Mouse (Mus musculus) MEL (cell line): ENCODE measurements at regions not wholly inside any gene's neighbourhood (a gene's known extent, or its start where the extent isn't known, plus 50 kb on each side); places are given as distances from the start of the nearest gene placed in this dataset.
A peak's percentile ranks its signal among the peaks of the same experiment; 100 is the strongest.

Experiments used
- CHD2 ChIP-seq: IDR thresholded peaks from 2 replicates; pipeline ENCODE4 v1.6.1; 2011; ENCODE audit warnings: low read length, improper control_type of control experiment
- CTCF ChIP-seq, 3 experiments: IDR thresholded peaks in 2 of 3; conservative IDR thresholded peaks in 1 of 3; 2 replicates each; pipeline ENCODE4 v1.5.1; 2011 to 2012; ENCODE audit warnings: low read length in 3 of 3, low read depth in 2 of 3, mild to moderate bottlenecking in 2 of 3, improper control_type of control experiment in 1 of 3, inconsistent platforms in 1 of 3, mixed read lengths in 1 of 3, moderate library complexity in 1 of 3; ENCODE audit not compliant: control insufficient read depth in 1 of 3, insufficient read depth in 1 of 3, poor library complexity in 1 of 3, severe bottlenecking in 1 of 3
- ELF1 ChIP-seq: IDR thresholded peaks from 2 replicates; pipeline ENCODE4 v1.6.1; 2014; ENCODE audit warnings: low read depth, mild to moderate bottlenecking, inconsistent platforms, low read length, improper control_type of control experiment, moderate library complexity
- ETS1 ChIP-seq: IDR thresholded peaks from 2 replicates; pipeline ENCODE4 v1.6.1; 2012; ENCODE audit warnings: low read depth, mild to moderate bottlenecking, inconsistent platforms, low read length, improper control_type of control experiment, moderate library complexity
- POLR2A ChIP-seq, 2 experiments: IDR thresholded peaks; 2 replicates each; pipeline ENCODE4 v1.6.1; 2011 to 2012; ENCODE audit warnings: low read length in 2 of 2, mild to moderate bottlenecking in 2 of 2, control low read depth in 1 of 2, improper control_type of control experiment in 1 of 2, low read depth in 1 of 2, moderate library complexity in 1 of 2; ENCODE audit not compliant: control insufficient read depth in 1 of 2, insufficient read depth in 1 of 2, poor library complexity in 1 of 2
- POLR2AphosphoS2 ChIP-seq: IDR thresholded peaks from 2 replicates; pipeline ENCODE4 v1.6.1; 2011; ENCODE audit warnings: low read length, improper control_type of control experiment
- RAD21 ChIP-seq: IDR thresholded peaks from 2 replicates; pipeline ENCODE4 v1.6.1; 2011; ENCODE audit warnings: mild to moderate bottlenecking, low read depth, low read length, improper control_type of control experiment
- TBP ChIP-seq: IDR thresholded peaks from 2 replicates; pipeline ENCODE4 v1.8.0; 2011; ENCODE audit warnings: low read depth, low read length, improper control_type of control experiment
- UBTF ChIP-seq: IDR thresholded peaks from 2 replicates; pipeline ENCODE4 v1.6.1; 2012; ENCODE audit warnings: low read depth, mild to moderate bottlenecking, inconsistent platforms, low read length, improper control_type of control experiment, moderate library complexity, borderline replicate concordance; ENCODE audit not compliant: insufficient read depth
- USF1 ChIP-seq: IDR thresholded peaks from 2 replicates; pipeline ENCODE4 v1.6.1; 2014; ENCODE audit warnings: low read depth, mild to moderate bottlenecking, inconsistent platforms, low read length, improper control_type of control experiment, moderate library complexity
- ZNF384 ChIP-seq: IDR thresholded peaks from 2 replicates; pipeline ENCODE4 v1.6.1; 2012; ENCODE audit warnings: low read depth, mild to moderate bottlenecking, inconsistent platforms, low read length, improper control_type of control experiment

DNA sequence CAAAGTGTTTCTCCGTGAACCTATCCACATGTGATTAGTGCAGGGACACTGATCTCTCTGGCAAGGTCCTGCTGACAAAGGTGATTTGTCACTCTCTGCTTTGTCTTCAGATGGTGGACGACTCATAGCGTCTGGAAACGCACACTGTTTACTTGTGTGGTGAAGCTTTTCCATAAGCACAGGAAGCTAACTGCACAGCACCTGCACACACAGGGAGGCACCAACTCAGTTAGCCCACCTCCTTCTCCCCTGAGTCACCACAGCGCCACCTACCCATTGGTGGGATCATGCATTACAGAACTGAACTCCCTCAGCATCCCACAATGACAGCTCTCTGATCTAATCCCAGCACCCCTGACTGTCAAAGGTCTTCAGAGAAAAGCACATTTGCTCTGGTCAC lies 141.9 kb upstream of the Klf14 start:
- TF ChIP-seq UBTF (no peak), USF1 (no peak), POLR2A (IDR thresholded peaks at IDR 0.05; ENCODE audit: control insufficient read depth in 1 of 2, insufficient read depth in 1 of 2, low read depth in 1 of 2, low read length in 2 of 2, poor library complexity in 1 of 2) (0 out of 4 replicates have a peak, but pooled peaks of 1 of the 2 experiments have one; percentile 3), ETS1 (no peak), CHD2 (no peak), ZNF384 (no peak), CTCF (IDR thresholded peaks at IDR 0.05 in 2 of 3, conservative IDR thresholded peaks at IDR 0.05 in 1 of 3; ENCODE audit: control insufficient read depth in 1 of 3, insufficient read depth in 1 of 3, low read depth in 2 of 3, low read length in 3 of 3, poor library complexity in 1 of 3, severe bottlenecking in 1 of 3) (peak; percentile 17 to 46 (median 36); a peak in 5 of 6 replicates), POLR2AphosphoS2 (no peak), ELF1 (no peak), RAD21 (no peak), TBP (no peak)
